Mouse (Mus musculus) adrenal gland, postnatal 4 days (tissue): ENCODE measurements around the gene Pknox2. TPM values are rescaled to one million over a fixed set of nuclear protein-coding genes. Genes with fewer than 3 reads are reported as not detected.

Source experiments
- DNase-seq, 2 experiments: peaks; one replicate each; pipeline ENCODE4 v3.0.0; 2021 to 2022; ENCODE audit warnings: low spot score in 2 of 2, mixed read lengths in 2 of 2
- total RNA-seq, 2 experiments: library from RNA; stranded (reverse); gene quantifications; 2 replicates each; pipeline ENCODE4 v1.2.3; 2021

Gene Pknox2
- total RNA-seq, 2 experiments from 2014 or later = 6.4 to 6.8 TPM

GRCm38 (mm10) chr9:36999393-36999792, 147.8 kb downstream of the Pknox2 start:
- no peak for DNase-seq

DNA sequence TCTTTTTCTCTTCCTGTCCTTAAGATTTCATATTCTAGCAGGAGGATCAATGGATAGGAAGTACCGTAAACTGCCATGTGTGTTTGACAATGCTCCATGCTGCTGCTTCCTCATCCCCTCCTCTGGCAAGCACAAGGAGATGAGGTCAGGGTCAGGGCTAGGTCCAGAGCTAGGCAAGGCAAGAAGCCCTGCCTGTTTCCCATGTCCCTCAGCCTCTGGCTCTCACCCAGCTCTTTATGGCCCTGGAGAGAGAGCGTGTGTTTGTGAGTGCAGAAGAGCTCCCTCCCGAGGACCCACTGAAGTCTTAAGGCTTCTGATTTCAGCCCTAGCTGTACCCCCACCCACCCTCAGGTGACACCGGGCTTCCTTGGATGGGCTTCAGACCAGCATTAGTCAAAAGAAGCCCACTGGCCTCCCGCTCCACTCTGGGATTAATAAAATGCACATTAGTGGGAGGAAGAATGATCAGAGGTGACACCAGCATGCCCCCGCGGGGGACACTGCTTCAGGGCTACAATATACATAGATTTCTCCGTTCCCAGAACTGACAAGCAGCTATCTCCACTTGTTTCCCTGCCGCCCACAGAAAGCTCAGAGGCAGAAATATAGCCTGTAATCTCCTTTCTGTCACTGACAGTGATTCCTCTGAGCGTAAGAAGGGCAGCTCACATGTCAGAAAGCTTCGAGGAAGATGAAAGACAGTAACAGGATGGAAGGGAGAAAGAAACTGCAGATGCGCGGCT, 156.4 kb downstream of the Pknox2 start:
- DNase-seq = no peak

GRCm38 (mm10) chr9:36989991-36990390, 157.2 kb downstream of the Pknox2 start:
- no peak for DNase-seq

GRCm38 (mm10) chr9:36985233-36985632, 162.0 kb downstream of the Pknox2 start:
- no peak for DNase-seq

GRCm38 (mm10) chr9:36976596-36977362, 170.4 kb downstream of the Pknox2 start:
- DNase-seq = no peak

DNA sequence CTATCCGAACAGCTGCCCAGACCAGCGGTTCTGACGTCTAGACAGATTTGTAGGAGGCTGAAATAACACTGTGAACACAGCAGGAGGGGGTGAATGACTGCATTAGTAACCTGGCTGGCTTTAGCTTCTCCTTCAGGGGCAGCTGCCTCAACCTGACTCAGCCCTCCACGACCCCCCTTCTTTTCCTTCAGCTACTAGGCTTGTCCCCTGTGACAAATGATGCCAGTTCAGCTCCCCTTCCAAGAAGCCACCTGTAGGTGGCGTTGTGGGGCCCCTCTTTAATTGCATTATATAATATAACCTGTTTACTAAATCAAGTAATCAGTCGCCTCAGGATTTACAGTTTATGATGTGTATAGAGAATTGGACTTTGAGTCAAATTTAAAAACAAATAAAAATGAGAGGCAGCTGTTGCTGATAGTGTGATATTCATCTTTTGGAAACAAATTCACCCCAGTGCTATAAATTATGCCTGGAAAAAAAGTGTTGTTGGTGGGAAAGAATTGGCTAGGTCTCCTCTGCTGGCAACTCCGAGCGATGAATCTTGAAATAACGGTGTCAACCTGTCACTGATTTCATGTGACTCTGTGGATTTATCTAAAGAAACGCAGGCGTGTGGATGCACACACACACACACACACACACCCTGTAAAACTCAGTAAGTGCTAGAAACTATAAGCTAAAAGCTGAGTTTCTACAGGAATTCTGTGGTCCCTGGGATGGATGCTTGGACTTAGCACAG, 173.6 kb downstream of the Pknox2 start:
- no peak for DNase-seq

GRCm38 (mm10) chr9:36972089-36972488, 175.1 kb downstream of the Pknox2 start:
- DNase-seq = no peak

- no peak for DNase-seq
Measured at GRCm38 (mm10) chr9:36971066-36971465, 176.1 kb downstream of the Pknox2 start.

DNA sequence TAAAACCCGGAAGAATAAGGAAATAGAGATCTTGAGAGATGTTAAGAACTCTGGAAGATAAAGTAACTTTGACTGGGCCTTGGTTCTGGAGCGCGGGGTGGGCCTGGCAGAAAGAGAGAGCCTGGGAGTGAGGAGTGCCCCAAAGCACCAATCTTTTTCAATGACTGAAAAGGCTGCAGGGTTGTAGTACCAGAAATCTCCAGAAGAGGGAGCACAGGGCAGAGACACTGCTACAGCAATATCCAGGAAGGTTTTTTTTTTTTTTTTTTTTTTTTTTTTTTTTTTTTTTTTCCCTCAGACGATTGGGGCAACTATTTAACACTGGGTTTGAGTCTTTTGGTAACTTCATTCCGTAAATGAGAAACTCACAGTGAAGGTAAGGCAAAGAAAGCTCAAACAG, 176.6 kb downstream of the Pknox2 start:
- peak; percentile 35 to 44 for DNase-seq

DNA sequence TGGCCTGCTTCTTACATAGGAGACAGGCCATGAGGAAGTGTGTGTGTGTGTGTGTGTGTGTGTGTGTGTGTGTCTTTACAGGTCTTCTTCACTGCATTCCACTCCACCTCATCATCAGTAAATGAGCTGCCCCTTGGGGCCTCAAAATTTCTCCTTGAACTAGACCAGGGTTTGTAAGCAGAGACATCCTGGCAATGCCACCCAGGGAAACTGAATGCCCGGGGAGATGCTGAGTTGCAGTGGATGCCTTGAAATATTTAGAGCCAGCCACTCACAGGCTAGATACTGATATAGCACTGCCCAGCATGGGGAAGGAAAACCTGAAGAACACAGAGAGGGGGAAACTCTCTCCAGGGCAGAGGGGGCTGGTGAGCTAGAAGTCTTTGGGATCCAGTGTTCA, 178.1 kb downstream of the Pknox2 start:
- no peak for DNase-seq

GRCm38 (mm10) chr9:36968713-36969112, 178.5 kb downstream of the Pknox2 start:
- no peak for DNase-seq

DNA sequence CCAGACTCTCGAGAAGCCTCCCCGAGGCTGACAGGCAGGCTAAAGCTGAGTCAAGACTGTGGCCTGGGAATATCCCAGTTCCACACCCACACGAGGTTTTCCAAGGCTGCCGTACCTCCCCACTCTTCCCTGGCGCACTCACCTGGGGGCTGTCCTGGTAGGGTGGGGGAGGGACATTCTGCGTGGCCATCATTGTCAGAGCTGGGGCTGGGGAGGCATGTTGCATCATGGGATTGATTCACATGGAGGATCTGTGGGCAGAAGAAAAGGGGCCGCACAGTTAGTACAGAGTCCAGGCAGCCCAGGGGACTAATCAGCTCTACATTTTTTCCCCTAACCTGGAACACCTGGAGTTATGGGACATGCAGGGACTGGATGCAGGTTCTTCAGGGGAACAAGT, 179.0 kb downstream of the Pknox2 start:
- DNase-seq = no peak

DNA sequence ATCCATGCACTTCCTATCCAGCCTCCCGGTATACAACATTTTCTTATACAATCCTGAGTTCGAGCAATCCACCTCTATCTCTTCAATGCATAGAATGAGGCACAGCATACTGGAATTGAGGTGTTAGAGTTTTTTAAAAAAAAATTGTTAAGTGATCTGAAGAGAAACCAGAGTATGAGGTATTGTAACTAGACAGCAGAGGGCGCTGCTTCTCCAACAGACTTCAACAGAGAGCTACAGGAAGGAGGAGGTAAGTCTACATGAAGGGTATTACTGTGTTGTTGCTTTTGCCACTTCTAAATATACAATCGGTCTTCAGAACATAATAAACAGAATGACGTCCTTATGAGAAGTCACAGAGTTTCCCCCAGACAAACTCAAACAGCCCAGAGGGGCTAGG, 181.5 kb downstream of the Pknox2 start:
- DNase-seq = no peak

DNA sequence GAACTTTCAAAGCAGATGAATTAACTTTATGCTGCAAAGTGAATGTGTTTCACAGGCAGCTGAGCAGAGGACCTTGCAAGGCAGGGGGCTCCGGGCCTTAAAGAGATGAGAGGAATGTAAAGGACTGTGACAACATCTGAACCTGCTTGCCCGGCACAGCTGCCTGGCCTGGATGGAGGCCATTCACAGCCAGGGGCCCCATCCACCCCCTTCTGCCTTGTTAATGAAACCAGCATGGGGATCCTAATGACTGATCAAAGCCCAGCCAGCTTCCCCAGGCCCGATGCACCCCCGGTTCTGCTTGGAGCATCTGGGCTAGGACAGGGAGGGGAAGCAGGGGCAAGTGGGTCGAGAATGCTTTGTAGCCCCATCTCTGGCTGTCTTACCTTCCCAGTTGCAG, 183.0 kb downstream of the Pknox2 start:
- DNase-seq = no peak

- DNase-seq = no peak
Measured at GRCm38 (mm10) chr9:36963512-36963911, 183.7 kb downstream of the Pknox2 start.

DNA sequence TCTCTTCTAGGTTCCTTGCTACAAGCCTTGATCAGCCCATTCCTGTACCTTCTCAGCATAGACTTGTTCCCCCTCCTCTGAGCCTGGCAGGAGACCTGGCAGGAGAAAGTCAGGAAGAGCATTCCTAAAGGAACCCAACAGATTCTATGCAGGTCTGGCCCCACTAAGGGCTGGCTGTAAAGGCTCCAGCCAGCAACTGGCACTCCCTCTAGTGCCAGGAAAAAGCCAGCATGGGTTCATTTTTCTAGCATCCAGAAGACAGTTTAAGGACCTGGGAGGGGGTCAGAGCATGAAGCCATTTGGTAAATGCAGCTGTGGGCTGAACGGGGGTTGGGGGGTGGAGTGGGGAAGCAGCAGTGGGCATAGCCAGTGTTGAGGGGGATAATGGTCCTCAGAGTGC, 185.3 kb downstream of the Pknox2 start:
- DNase-seq = no peak

DNA sequence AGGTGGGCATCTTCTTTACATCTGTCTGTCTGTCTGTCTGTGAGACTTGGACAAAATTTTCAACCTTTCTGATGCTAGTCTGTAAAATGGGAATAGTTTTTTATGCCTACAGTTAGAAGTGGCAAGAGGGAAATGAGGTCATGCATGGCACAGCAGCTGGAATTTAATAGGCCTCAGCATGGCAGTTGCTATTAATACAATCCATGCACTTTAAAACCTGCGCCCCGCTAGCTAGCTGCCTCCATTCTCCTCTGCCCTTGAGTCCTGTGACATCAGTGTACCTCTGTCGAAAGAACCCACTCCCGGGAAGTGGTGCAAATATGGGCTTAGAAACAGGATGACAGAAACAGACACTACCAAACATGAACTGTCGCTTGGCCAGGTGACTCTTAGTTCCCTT, 186.1 kb downstream of the Pknox2 start:
- DNase-seq = no peak

DNA sequence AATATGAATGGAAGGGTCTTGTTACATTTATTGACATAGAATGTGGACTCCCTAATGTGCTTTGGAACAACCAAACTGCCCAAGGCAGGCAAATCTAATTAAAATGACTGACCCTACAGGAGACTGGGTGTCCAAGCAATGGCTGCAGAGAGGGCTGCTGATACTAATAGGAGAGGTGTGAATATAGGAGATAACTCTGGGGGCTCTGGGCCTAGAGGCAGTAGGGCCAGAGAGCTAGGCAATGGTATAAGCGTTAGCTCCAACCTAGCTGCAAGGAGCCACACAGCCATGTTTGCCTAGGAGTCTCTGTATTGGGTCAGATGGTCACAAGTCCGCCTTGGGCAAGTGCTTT, 196.1 kb downstream of the Pknox2 start:
- DNase-seq = no peak

DNA sequence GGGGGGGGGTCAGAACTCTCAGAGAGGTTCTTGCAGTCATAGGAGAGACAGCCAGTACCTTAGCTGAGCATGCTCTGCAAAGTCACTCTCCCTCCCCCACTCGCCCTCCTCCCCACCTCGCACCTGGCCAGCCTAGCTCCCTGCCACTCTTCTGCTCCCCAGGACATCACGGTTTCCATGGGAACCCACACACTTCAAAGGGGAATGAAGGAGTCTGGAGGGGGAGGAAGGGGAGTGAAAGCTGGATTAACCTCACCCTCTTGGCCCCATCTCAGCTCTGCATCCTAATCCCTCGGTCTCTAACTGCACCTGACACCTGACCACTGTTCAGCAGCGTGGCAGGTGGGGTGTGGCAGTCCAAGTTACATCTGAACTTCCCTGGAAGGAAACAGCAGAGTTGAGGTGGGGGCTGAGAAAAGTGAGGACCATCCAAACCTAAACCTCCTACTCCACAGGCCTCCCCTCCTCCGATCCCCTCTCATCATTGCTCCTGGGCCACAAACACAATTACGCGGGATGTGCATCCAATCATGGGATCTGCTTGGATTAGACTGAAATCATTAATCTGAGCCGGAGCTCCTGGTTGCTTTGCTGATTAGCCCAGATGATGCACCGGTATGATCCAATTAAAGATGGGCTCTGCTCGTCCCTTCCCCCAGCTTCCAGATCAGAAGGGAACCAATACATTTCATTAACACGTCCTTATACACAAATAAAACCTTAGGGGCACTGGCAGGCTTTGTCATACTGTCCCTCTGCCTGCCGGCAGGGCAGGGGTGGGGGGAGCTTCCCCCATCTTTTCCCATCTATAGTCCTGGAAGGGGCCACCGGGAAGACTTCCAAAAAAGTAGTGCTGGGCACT, 196.7 kb downstream of the Pknox2 start:
- DNase-seq = no peak

- no peak for DNase-seq
Measured at GRCm38 (mm10) chr9:36948181-36948580, 199.0 kb downstream of the Pknox2 start.

GRCm38 (mm10) chr9:36947056-36947694, 200.0 kb downstream of the Pknox2 start:
- no peak for DNase-seq
